Mouse (Mus musculus) brain, adult 2 months (tissue): Measurements from ENCODE around the gene Svop.

Experiments
- DNase-seq: peaks from one replicate; pipeline ENCODE4 v3.0.0; 2011; ENCODE audit warnings: low read depth, low spot score

The Svop gene

GRCm38 (mm10) chr5:114106391-114106935 is 15.1 kb upstream of the Svop start:
- no peak for DNase-seq

- DNase-seq = peak; percentile 87
Observed at GRCm38 (mm10) chr5:114102807-114103206, 11.4 kb upstream of the Svop start.

- peak; percentile 79 for DNase-seq
Observed at GRCm38 (mm10) chr5:114101873-114102272, 10.5 kb upstream of the Svop start.

- DNase-seq = peak; percentile 15
Observed at GRCm38 (mm10) chr5:114100390-114101099, 9.2 kb upstream of the Svop start.

- peak; percentile 98 for DNase-seq
Observed at GRCm38 (mm10) chr5:114099709-114100389, 8.5 kb upstream of the Svop start.

- peak; percentile 58 for DNase-seq
Observed at GRCm38 (mm10) chr5:114090421-114091013, 853 bp downstream of the Svop start.

- DNase-seq = peak; percentile 86
Observed at GRCm38 (mm10) chr5:114087875-114088480, 3.4 kb downstream of the Svop start.

GRCm38 (mm10) chr5:114085501-114085900 is 5.9 kb downstream of the Svop start:
- DNase-seq = peak; percentile 82

- DNase-seq = peak; percentile 67
Observed at GRCm38 (mm10) chr5:114077009-114077408, 14.4 kb downstream of the Svop start.

- DNase-seq = peak; percentile 48
Observed at GRCm38 (mm10) chr5:114072262-114072661, 19.1 kb downstream of the Svop start.

GRCm38 (mm10) chr5:114070858-114071257 is 20.5 kb downstream of the Svop start:
- no peak for DNase-seq

- no peak for DNase-seq
Observed at GRCm38 (mm10) chr5:114067982-114068381, 23.4 kb downstream of the Svop start.

GRCm38 (mm10) chr5:114067543-114067942 is 23.8 kb downstream of the Svop start:
- DNase-seq = no peak

GRCm38 (mm10) chr5:114066601-114067000 is 24.8 kb downstream of the Svop start:
- DNase-seq = no peak

- no peak for DNase-seq
Observed at GRCm38 (mm10) chr5:114065161-114065560, 26.2 kb downstream of the Svop start, which contains the start of gene Usp30. TSS of gene Usp30 (plus strand) at chr5:114065461.

GRCm38 (mm10) chr5:114063958-114064357 is 27.4 kb downstream of the Svop start:
- DNase-seq = no peak

GRCm38 (mm10) chr5:114061675-114062074 is 29.7 kb downstream of the Svop start:
- no peak for DNase-seq

- DNase-seq = peak; percentile 50
Observed at GRCm38 (mm10) chr5:114057129-114057731, 34.1 kb downstream of the Svop start.

- peak; percentile 79 for DNase-seq
Observed at GRCm38 (mm10) chr5:114052246-114052761, 39.1 kb downstream of the Svop start.

GRCm38 (mm10) chr5:114048731-114049308 is 42.5 kb downstream of the Svop start:
- no peak for DNase-seq

- no peak for DNase-seq
Observed at GRCm38 (mm10) chr5:114047182-114047581, 44.2 kb downstream of the Svop start.
